Mouse (Mus musculus) kidney, adult 2 months (tissue): ENCODE results near the gene Dusp8. TPM values are rescaled to one million over a fixed set of nuclear protein-coding genes. Genes with fewer than 3 reads are reported as not detected.

Experiments
- DNase-seq: peaks from one replicate; pipeline ENCODE4 v3.0.0; 2021
- H3K27ac ChIP-seq: fragments of 200-500 bp; 2 replicates; pipeline ENCODE4 v1.5.1; 2012; ENCODE audit warnings: low read depth, low read length, control low read depth, inconsistent platforms; ENCODE audit not compliant: insufficient read depth
- H3K27me3 ChIP-seq: fragments of 200-500 bp; replicated peaks from 2 replicates; pipeline ENCODE4 v1.6.1; 2012; ENCODE audit warnings: mild to moderate bottlenecking, moderate library complexity, low read length, inconsistent platforms; ENCODE audit not compliant: control insufficient read depth, insufficient read depth
- H3K36me3 ChIP-seq: fragments of 200-500 bp; 2 replicates; pipeline ENCODE4 v1.6.1; 2012; ENCODE audit warnings: mild to moderate bottlenecking, moderate library complexity, low read length, inconsistent platforms; ENCODE audit not compliant: control insufficient read depth, insufficient read depth
- H3K4me1 ChIP-seq: fragments of 200-500 bp; 2 replicates; pipeline ENCODE4 v1.6.1; 2011; ENCODE audit warnings: low read length; ENCODE audit not compliant: control insufficient read depth, insufficient read depth
- H3K4me3 ChIP-seq: fragments of 200-500 bp; 2 replicates; pipeline ENCODE4 v1.5.1; 2011; ENCODE audit warnings: mild to moderate bottlenecking, low read depth, low read length, control low read depth; ENCODE audit not compliant: insufficient read depth
- CTCF ChIP-seq: fragments of 200-500 bp; conservative IDR thresholded peaks from 2 replicates; pipeline ENCODE4 v1.5.1; 2011; ENCODE audit warnings: low read depth, mild to moderate bottlenecking, control low read depth, low read length, moderate library complexity, mixed read lengths; ENCODE audit not compliant: insufficient read depth, insufficient read length
- POLR2A ChIP-seq: fragments of 200-500 bp; IDR thresholded peaks from one replicate; pipeline ENCODE4 v1.6.1; 2011; ENCODE audit warnings: low read depth, low read length, control low read depth
- WGBS: fragments of 180-500 bp; shearing (Covaris S2); methylation state at CpG from one replicate; pipeline ENCODE4 v1.1.7; 2018; 5-methylcytosine and 5-hydroxymethylcytosine counted together
- polyA plus RNA-seq: library from polyadenylated mRNA; depleted of rRNA; stranded (reverse); fragments of >200 nt; gene quantifications from 2 replicates; pipeline ENCODE4 v1.2.3, GENCODE M21; 2012

The Dusp8 gene
- polyA plus RNA-seq, 1 experiment = 3.7 TPM

- Histone ChIP-seq H3K36me3 (no peaks in the 10 kb centered on the region), H3K27ac (no peak overlapping the region), H3K4me1 (no peaks in the 10 kb centered on the region), H3K27me3 (no peaks in the 10 kb centered on the region), H3K4me3 (no peak overlapping the region)
- DNase-seq = no peak
- WGBS = 31% methylated on average over 4 of the region's 4 CpGs
- TF ChIP-seq CTCF (no peak), POLR2A (no peak)
Observed at GRCm38 (mm10) chr7:142091848-142092247, 3.8 kb downstream of the Dusp8 start.

- no peak for DNase-seq
- no peaks in the 10 kb centered on the region for H3K36me3 ChIP-seq
- no peak overlapping the region for H3K4me3 ChIP-seq
- TF ChIP-seq CTCF (no peak), POLR2A (no peak)
- 73% methylated on average over 17 of the region's 17 CpGs for WGBS
- H3K27me3 ChIP-seq = no peaks in the 10 kb centered on the region
- no peak overlapping the region for H3K27ac ChIP-seq
- H3K4me1 ChIP-seq = no peaks in the 10 kb centered on the region
Observed at GRCm38 (mm10) chr7:142089648-142090447, 5.8 kb downstream of the Dusp8 start.

- no peak for DNase-seq
Observed at GRCm38 (mm10) chr7:142088886-142089285, 6.8 kb downstream of the Dusp8 start.

GRCm38 (mm10) chr7:142087069-142087652 lies 8.5 kb downstream of the Dusp8 start:
- no peak overlapping the region for H3K4me3 ChIP-seq
- H3K36me3 ChIP-seq = no peaks in the 10 kb centered on the region
- no peaks in the 10 kb centered on the region for H3K27me3 ChIP-seq
- TF ChIP-seq POLR2A = no peak
- TF ChIP-seq CTCF = no peak
- 93% methylated on average over 1 of the region's 1 CpGs for WGBS
- no peak overlapping the region for H3K27ac ChIP-seq
- H3K4me1 ChIP-seq = no peaks in the 10 kb centered on the region
- no peak for DNase-seq

More at GRCm38 (mm10) chr7:142088886-142089285, 6.8 kb downstream of the Dusp8 start:
- no peaks in the 10 kb centered on the region for H3K27me3 ChIP-seq
- TF ChIP-seq POLR2A = no peak
- TF ChIP-seq CTCF = no peak
- H3K4me1 ChIP-seq = no peaks in the 10 kb centered on the region
- WGBS = 49% methylated on average over 5 of the region's 5 CpGs
- no peak overlapping the region for H3K27ac ChIP-seq
- no peaks in the 10 kb centered on the region for H3K36me3 ChIP-seq
- H3K4me3 ChIP-seq = no peak overlapping the region

- Histone ChIP-seq H3K27me3 (no peaks in the 10 kb centered on the region), H3K4me3 (no peak overlapping the region), H3K36me3 (no peaks in the 10 kb centered on the region), H3K27ac (no peak overlapping the region), H3K4me1 (no peaks in the 10 kb centered on the region)
- TF ChIP-seq CTCF (no peak), POLR2A (no peak)
- WGBS = 90% methylated on average over 4 of the region's 4 CpGs
- no peak for DNase-seq
Observed at GRCm38 (mm10) chr7:142086159-142086905, 9.3 kb downstream of the Dusp8 start.

- Histone ChIP-seq H3K4me1 (no peaks in the 10 kb centered on the region), H3K27me3 (no peaks in the 10 kb centered on the region), H3K27ac (no peak overlapping the region), H3K4me3 (no peak overlapping the region), H3K36me3 (no peaks in the 10 kb centered on the region)
- WGBS = 39% methylated on average over 3 of the region's 3 CpGs
- DNase-seq = peak; percentile 84
- TF ChIP-seq CTCF = no peak
- TF ChIP-seq POLR2A = no peak
Observed at GRCm38 (mm10) chr7:142084820-142085219, 10.8 kb downstream of the Dusp8 start.

- Histone ChIP-seq H3K36me3 (no peaks in the 10 kb centered on the region), H3K27ac (no peak overlapping the region), H3K27me3 (no peaks in the 10 kb centered on the region), H3K4me3 (no peak overlapping the region), H3K4me1 (no peaks in the 10 kb centered on the region)
- 43% methylated on average over 5 of the region's 5 CpGs for WGBS
- peak; percentile 21 for DNase-seq
- TF ChIP-seq CTCF (no peak), POLR2A (no peak)
Observed at GRCm38 (mm10) chr7:142084395-142084794, 11.2 kb downstream of the Dusp8 start.
